Mouse (Mus musculus) MEL (cell line): ENCODE data around the gene Fanci.

Source experiments
- CTCF ChIP-seq, 3 experiments: IDR thresholded peaks in 2 of 3; conservative IDR thresholded peaks in 1 of 3; 2 replicates each; pipeline ENCODE4 v1.5.1; 2011 to 2012; ENCODE audit warnings: low read length in 3 of 3, low read depth in 2 of 3, mild to moderate bottlenecking in 2 of 3, improper control_type of control experiment in 1 of 3, inconsistent platforms in 1 of 3, mixed read lengths in 1 of 3, moderate library complexity in 1 of 3; ENCODE audit not compliant: control insufficient read depth in 1 of 3, insufficient read depth in 1 of 3, poor library complexity in 1 of 3, severe bottlenecking in 1 of 3
- E2F4 ChIP-seq: IDR thresholded peaks from 2 replicates; pipeline ENCODE4 v1.6.1; 2011; ENCODE audit warnings: low read depth, low read length, improper control_type of control experiment, borderline replicate concordance
- EP300 ChIP-seq, 2 experiments: IDR thresholded peaks; 2 replicates each; pipeline ENCODE4 v1.6.1; 2011; ENCODE audit warnings: improper control_type of control experiment in 2 of 2, low read length in 2 of 2, low read depth in 1 of 2, mild to moderate bottlenecking in 1 of 2
- GABPA ChIP-seq: IDR thresholded peaks from 2 replicates; pipeline ENCODE4 v1.6.1; 2012; ENCODE audit warnings: low read depth, mild to moderate bottlenecking, inconsistent platforms, low read length, improper control_type of control experiment, moderate library complexity
- GATA1 ChIP-seq: IDR thresholded peaks from 2 replicates; pipeline ENCODE4 v1.6.1; 2011; ENCODE audit warnings: low read depth, low read length, improper control_type of control experiment
- POLR2A ChIP-seq, 2 experiments: IDR thresholded peaks; 2 replicates each; pipeline ENCODE4 v1.6.1; 2011 to 2012; ENCODE audit warnings: low read length in 2 of 2, mild to moderate bottlenecking in 2 of 2, control low read depth in 1 of 2, improper control_type of control experiment in 1 of 2, low read depth in 1 of 2, moderate library complexity in 1 of 2; ENCODE audit not compliant: control insufficient read depth in 1 of 2, insufficient read depth in 1 of 2, poor library complexity in 1 of 2
- POLR2AphosphoS2 ChIP-seq: IDR thresholded peaks from 2 replicates; pipeline ENCODE4 v1.6.1; 2011; ENCODE audit warnings: low read length, improper control_type of control experiment
- RAD21 ChIP-seq: IDR thresholded peaks from 2 replicates; pipeline ENCODE4 v1.6.1; 2011; ENCODE audit warnings: mild to moderate bottlenecking, low read depth, low read length, improper control_type of control experiment
- TCF12 ChIP-seq: IDR thresholded peaks from 2 replicates; pipeline ENCODE4 v1.6.1; 2014; ENCODE audit warnings: low read depth, mild to moderate bottlenecking, inconsistent platforms, low read length, improper control_type of control experiment, moderate library complexity
- ZMIZ1 ChIP-seq: IDR thresholded peaks from 2 replicates; pipeline ENCODE4 v1.6.1; 2012; ENCODE audit warnings: low read depth, mild to moderate bottlenecking, inconsistent platforms, low read length, improper control_type of control experiment, moderate library complexity

DNA sequence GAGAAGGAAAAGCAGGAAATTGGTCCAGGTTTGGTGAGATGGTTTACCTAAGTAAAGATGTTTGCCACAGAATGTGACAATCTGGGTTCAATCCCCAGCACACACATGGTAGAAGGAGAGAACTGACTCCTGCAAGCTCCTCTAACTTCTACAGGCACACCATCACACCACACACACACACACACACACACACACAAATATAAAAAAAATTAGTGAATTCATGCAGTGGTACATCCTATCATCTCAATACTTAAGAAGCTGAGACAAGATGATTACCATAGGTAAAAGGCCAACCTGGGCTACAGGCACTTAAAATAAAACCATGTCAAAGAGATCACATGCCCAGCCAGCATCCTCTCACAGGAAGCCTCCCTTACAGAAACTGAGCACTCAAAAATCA, 17.7 kb upstream of the Fanci start:
- TF ChIP-seq CTCF (IDR thresholded peaks at IDR 0.05 in 2 of 3, conservative IDR thresholded peaks at IDR 0.05 in 1 of 3; ENCODE audit: control insufficient read depth in 1 of 3, insufficient read depth in 1 of 3, low read depth in 2 of 3, low read length in 3 of 3, poor library complexity in 1 of 3, severe bottlenecking in 1 of 3) (no peak), TCF12 (no peak), RAD21 (no peak), POLR2A (IDR thresholded peaks at IDR 0.05; ENCODE audit: control insufficient read depth in 1 of 2, insufficient read depth in 1 of 2, low read depth in 1 of 2, low read length in 2 of 2, poor library complexity in 1 of 2) (no peak), E2F4 (no peak), GATA1 (no peak), EP300 (IDR thresholded peaks at IDR 0.05; ENCODE audit: low read depth in 1 of 2, low read length in 2 of 2) (no peak), GABPA (no peak), POLR2AphosphoS2 (no peak), ZMIZ1 (no peak)
